Mouse (Mus musculus): ENCODE data around the gene Sgf29.

Sgf29 gene

DNA sequence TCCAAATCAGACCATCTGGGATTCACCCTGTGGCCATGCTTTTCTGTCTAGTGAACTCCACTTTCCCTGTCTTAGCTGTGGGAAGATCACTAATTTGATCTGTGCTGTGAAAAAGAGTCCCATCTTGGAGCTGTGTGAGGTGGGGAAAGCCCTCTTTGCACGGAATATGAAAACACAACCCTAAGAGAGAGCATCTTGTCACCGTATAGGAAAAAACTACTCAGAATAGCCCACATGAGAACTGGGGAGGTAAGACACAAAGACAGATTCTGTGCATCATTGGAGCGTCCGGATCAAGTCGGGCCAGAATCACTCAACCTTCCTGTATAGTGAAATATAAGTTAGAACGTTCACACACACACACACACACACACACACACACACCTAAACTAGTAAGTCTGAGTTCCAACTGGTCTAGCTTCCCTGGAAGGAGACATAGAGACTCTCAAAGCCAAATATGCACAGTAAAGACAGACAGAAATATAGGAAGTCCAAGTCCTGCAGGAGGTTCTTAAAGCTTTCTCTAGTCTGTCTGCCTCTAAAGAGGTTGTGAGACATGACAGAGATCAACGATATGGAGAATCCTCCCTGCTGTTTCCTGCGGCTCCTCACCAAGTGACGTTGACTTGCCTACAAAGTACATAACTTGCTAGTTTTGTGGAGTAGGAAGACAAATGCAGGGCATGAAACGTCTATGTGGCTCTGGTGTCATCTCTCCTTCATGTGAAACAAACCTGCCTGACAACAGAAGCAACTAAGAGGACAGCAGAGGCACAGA lies 59.3 kb downstream of the Sgf29 start:
- DNase-seq, result no peak

DNA sequence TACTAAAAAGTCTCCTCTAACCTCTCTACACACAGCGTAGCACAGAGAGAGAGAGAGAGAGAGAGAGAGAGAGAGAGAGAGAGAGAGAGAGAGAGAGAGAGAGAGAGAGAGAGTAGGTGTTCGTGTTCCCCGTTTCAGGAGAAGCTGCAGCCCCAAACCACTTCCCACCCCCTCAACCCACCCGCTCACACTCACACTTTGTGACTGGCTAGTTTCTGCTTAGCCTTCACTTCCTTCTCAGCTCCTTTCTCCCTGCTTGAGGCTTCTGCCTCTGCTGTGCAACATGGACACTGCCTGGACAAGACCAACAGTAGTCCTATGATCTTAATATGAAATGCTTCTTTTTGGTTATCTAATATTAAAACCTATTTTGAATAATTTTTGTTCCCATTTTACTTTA lies 61.2 kb downstream of the Sgf29 start:
- no peak for DNase-seq

GRCm38 (mm10) chr7:126711910-126712309 lies 62.8 kb downstream of the Sgf29 start:
- DNase-seq, result no peak

DNA sequence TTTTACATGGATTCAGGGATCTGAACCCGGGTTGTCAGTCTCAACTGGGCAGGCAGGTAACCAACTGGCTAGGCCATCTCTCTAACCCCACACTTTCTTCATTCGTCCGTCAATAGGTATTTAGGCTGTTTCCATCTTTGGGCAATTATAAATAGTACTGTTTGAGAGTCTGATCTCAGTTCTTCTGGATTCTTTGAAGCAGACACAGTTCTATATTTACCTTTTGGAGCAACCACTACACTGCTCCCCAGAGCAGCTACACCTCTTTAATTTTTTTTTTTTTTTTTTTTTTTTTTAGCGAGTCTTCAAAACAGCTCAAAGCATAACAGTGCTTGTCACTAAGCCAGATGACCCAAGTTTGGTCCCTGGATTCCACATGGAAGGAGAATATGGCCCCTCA lies 66.6 kb downstream of the Sgf29 start:
- no peak for DNase-seq

DNA sequence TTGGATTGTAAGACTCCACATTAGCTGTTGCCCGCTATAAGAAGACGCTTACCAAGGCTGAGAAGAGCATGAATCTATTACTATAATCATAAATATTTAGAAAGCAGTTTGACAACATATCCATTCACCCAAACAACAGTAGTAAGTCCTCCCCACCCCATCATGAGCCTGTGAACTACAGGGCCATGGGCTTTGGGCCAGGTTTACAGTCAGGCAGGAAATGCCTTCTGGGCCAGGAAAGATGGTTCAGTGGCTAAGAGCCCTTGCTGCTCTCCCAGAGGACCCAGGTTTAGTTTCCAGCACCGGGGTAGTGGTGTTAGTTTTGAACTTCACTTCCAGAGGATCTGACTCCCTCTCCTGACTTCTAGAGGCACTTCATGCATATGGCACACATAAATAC lies 68.5 kb downstream of the Sgf29 start:
- no peak for DNase-seq

DNA sequence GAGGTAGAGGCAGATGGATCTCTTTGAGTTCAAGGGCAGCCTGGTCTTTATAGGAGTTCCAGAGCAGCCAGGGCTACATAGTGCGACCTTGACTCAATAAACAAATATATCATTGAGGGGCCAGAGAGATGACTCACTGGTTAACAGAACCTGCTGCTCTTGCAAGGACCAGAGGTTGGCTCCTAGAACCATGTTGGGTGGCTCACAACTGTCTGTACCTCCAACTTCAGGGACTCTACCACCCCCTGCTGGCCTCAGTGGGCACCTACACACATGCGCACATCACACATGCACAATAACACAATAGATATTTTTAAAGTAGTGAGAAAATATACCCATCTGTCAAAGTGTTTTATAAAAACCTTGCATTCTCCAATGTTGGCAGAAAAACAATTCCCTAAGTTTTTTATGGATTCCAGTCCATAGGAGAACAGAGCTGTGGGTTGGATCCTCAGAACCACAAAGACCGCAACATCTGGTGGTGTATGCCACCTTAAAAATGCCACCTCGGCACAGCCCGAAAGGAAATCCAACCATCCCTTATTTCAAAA lies 69.8 kb downstream of the Sgf29 start:
- DNase-seq, result no peak

DNA sequence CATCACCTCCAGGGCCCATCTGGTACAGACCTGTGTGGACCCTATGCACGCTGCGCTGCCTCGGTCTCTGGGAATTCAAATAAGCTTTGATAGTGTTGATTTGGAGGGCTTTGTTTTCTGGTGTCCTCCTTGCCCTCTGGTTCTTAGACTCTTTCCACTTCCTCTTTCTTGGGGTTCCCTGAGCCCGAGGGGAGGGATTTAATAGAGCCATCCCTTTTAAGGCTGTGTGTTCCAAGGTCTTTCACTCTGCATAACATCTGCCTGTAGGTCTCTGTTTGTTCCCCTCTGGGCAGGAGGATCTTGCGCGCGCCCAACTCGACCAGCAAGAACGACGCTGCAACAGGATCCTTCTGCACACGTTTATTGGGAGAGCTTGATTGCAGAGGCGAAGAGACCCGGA lies 72.5 kb downstream of the Sgf29 start:
- no peak for DNase-seq
